Mouse (Mus musculus) testis, adult 2 months (tissue): ENCODE results near the gene Emb. TPM values are rescaled to one million over a fixed set of nuclear protein-coding genes. Genes with fewer than 3 reads are reported as not detected.
"Not testable (repeated sequence)": the region's sequence is repeated elsewhere in the genome, so short reads cannot be mapped to it uniquely, and the experiment has no call there.

Experiments used
- H3K27ac ChIP-seq: fragments of 200-500 bp; 2 replicates; pipeline ENCODE4 v1.5.1; 2012; ENCODE audit warnings: low read depth, low read length; ENCODE audit not compliant: control insufficient read depth, insufficient read depth
- H3K27me3 ChIP-seq: fragments of 200-500 bp; 2 replicates; pipeline ENCODE4 v1.6.1; 2012; ENCODE audit warnings: mild to moderate bottlenecking, low read length, moderate library complexity; ENCODE audit not compliant: control insufficient read depth, insufficient read depth
- H3K36me3 ChIP-seq: fragments of 200-500 bp; 2 replicates; pipeline ENCODE4 v1.6.1; 2012; ENCODE audit warnings: mild to moderate bottlenecking, low read length; ENCODE audit not compliant: control insufficient read depth, insufficient read depth
- H3K4me1 ChIP-seq: fragments of 200-500 bp; 2 replicates; pipeline ENCODE4 v1.6.1; 2012; ENCODE audit warnings: low read length; ENCODE audit not compliant: control insufficient read depth, insufficient read depth
- H3K4me3 ChIP-seq: fragments of 200-500 bp; 2 replicates; pipeline ENCODE4 v1.5.1; 2012; ENCODE audit warnings: low read depth, mild to moderate bottlenecking, low read length, moderate library complexity, mixed read lengths; ENCODE audit not compliant: control insufficient read depth
- CTCF ChIP-seq: fragments of 200-500 bp; IDR thresholded peaks from 2 replicates; pipeline ENCODE4 v1.5.1; 2012; ENCODE audit warnings: low read depth, mild to moderate bottlenecking, inconsistent platforms, low read length, moderate library complexity; ENCODE audit not compliant: control insufficient read depth, insufficient read depth, insufficient replicate concordance
- POLR2A ChIP-seq: fragments of 200-500 bp; IDR thresholded peaks from 2 replicates; pipeline ENCODE4 v1.6.1; 2012; ENCODE audit warnings: low read depth, mild to moderate bottlenecking, inconsistent platforms, low read length, moderate library complexity; ENCODE audit not compliant: control insufficient read depth
- polyA plus RNA-seq: library from polyadenylated mRNA; depleted of rRNA; stranded (reverse); fragments of >200 nt; gene quantifications from 2 replicates; pipeline ENCODE4 v1.2.3, GENCODE M21; 2012; rRNA removed

The Emb gene
- 5.3 and 9.8 TPM in 2 replicates for polyA plus RNA-seq

DNA sequence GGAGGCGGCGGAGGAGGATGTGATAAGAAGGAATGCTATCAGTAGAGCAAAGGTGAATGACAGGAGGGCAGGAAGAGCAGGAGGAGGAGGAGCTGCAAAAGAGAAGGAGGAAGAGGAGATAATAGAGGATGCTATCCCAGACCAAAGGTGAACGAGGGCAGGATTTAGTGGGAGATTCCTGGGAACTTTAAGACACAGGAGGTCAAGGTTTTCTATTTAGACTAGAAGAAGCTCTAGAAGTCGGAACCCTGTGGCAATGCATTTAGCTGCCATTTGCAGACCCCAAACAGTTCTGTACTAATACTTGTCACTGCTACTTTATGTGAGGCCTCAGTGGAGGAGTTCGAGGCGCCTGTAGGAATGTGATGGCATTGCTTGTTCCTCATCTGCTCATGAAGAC, at the start of gene Emb:
Gene Emb, plus strand, starts transcription at position 301 of the 400 bp plus-strand sequence.
- no peaks in the 10 kb centered on the region for H3K36me3 ChIP-seq
- TF ChIP-seq POLR2A, result no peak
- H3K4me3 ChIP-seq, result no peak within 1 kb of the TSS
- H3K27me3 ChIP-seq, result no peaks in the 10 kb centered on the region
- H3K27ac ChIP-seq, result no peak within 1 kb of the TSS
- 0 out of 2 replicates have a peak, but pooled peaks cover under 1% of the 10 kb centered on the region for H3K4me1 ChIP-seq

DNA sequence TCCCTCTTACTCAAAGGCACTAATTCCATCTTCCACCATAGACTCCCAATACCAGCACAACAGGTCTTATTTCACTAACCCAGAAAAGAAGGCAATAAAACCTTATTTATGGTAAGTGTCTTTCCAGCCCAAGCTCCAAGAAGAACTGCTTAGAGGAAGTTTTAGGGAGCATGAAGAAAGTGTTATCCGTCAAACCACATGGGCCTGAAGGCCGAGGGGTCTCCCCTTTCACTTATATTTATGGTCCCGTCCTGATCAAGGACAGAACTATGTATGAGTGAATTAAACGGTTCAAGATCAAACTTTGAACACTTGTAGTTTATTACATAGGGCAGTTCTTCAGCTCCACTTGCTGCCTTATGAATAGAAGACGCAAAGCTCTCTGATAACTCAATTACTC, 44.4 kb upstream of the Emb start:
- no peaks in the 10 kb centered on the region for H3K36me3 ChIP-seq
- H3K27ac ChIP-seq, result no peak overlapping the region
- H3K4me3 ChIP-seq, result no peak overlapping the region
- no peaks in the 10 kb centered on the region for H3K27me3 ChIP-seq
- no peak for TF ChIP-seq CTCF
- no peaks in the 10 kb centered on the region for H3K4me1 ChIP-seq

- no peak overlapping the region for H3K4me3 ChIP-seq
- no peaks in the 10 kb centered on the region for H3K4me1 ChIP-seq
- no peaks in the 10 kb centered on the region for H3K27me3 ChIP-seq
- H3K27ac ChIP-seq, result no peak overlapping the region
- no peak for TF ChIP-seq POLR2A
- TF ChIP-seq CTCF, result no peak
- no peaks in the 10 kb centered on the region for H3K36me3 ChIP-seq
Measured at GRCm38 (mm10) chr13:117165071-117165470, 43.3 kb upstream of the Emb start.

DNA sequence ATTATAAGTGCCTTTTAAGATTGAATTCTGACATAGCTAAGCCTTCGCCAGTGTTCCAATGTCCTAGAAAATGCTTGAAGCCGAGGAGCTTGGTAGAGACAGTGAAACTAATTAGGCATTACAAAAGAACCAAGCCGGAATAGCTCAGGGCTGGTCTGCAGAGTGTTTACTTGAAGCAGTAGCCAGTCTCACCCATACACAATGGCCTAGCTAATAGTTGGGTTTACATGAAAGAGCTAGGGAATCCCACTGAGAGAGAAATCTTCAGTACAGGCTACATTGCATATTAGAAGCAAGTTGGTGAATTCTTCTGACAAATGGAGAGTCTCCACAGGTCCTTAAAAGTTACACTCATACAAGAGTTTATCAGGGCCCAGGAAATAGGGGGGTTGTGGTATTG, 27.4 kb upstream of the Emb start:
- H3K4me3 ChIP-seq, H3K27ac ChIP-seq, H3K27me3 ChIP-seq, H3K4me1 ChIP-seq, H3K36me3 ChIP-seq: not testable (repeated sequence)

- Histone ChIP-seq H3K4me1 (no peaks in the 10 kb centered on the region), H3K36me3 (no peaks in the 10 kb centered on the region), H3K27me3 (no peaks in the 10 kb centered on the region), H3K4me3 (no peak overlapping the region), H3K27ac (no peak overlapping the region)
- no peak for TF ChIP-seq POLR2A
- TF ChIP-seq CTCF, result no peak
Measured at GRCm38 (mm10) chr13:117183288-117183687, 25.0 kb upstream of the Emb start.

DNA sequence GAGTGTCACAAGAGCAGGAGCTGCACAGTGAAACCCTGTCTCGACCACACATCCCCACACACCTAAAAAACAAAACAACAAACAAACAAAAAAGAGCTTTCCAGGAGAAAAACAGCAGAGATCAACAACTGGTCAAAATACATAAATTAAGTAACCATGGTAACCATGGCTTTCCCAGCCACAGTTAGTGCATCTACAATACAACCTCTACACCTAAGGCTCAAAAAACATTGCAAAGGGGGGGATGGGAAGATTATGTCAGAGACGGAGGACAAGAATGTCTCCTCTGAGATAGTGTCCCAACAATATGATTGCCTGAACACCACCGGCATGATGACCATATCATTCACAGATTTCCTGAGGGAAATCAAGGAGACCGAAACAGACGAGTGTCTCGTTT, 23.0 kb upstream of the Emb start:
- Histone ChIP-seq H3K36me3 (no peaks in the 10 kb centered on the region), H3K4me3 (no peak overlapping the region), H3K4me1 (no peaks in the 10 kb centered on the region), H3K27me3 (no peaks in the 10 kb centered on the region), H3K27ac (no peak overlapping the region)
- TF ChIP-seq POLR2A, result no peak
- TF ChIP-seq CTCF, result no peak

DNA sequence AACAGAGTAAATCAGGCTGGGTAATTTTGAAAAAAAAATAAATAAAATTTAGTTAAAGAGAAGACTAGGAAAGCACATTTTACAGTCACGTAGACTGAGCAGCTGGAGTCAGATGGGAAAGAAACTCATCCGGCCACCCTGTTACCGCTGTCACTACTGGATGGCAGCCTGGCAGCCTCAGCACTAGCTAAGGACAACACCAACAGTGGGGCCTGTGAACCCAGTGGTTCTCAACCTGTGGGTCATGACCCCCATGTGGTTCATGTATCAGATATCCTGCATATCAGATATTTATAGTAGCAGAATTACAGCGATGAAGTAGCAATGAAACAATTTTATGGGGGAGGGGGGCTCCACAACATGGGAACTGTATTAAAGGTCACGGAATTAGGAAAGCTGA, 16.2 kb upstream of the Emb start:
- no peak overlapping the region for H3K4me3 ChIP-seq
- no peak for TF ChIP-seq CTCF
- TF ChIP-seq POLR2A, result no peak
- no peaks in the 10 kb centered on the region for H3K27me3 ChIP-seq
- H3K27ac ChIP-seq, result no peak overlapping the region
- no peaks in the 10 kb centered on the region for H3K36me3 ChIP-seq
- no peaks in the 10 kb centered on the region; the same call in 1 of the 2 replicates for H3K4me1 ChIP-seq

GRCm38 (mm10) chr13:117193422-117193983, 14.8 kb upstream of the Emb start:
- H3K27me3 ChIP-seq, result no peaks in the 10 kb centered on the region

More at GRCm38 (mm10) chr13:117193422-117193983, 14.8 kb upstream of the Emb start:
- H3K27ac ChIP-seq, result no peak overlapping the region
- TF ChIP-seq POLR2A (no peak), CTCF (no peak)
- H3K4me3 ChIP-seq, result no peak overlapping the region
- H3K4me1 ChIP-seq, result no peaks in the 10 kb centered on the region; the same call in 1 of the 2 replicates
- H3K36me3 ChIP-seq, result no peaks in the 10 kb centered on the region
